Mouse (Mus musculus): ENCODE results near the gene Hoxc9.

Hoxc9 gene

DNA sequence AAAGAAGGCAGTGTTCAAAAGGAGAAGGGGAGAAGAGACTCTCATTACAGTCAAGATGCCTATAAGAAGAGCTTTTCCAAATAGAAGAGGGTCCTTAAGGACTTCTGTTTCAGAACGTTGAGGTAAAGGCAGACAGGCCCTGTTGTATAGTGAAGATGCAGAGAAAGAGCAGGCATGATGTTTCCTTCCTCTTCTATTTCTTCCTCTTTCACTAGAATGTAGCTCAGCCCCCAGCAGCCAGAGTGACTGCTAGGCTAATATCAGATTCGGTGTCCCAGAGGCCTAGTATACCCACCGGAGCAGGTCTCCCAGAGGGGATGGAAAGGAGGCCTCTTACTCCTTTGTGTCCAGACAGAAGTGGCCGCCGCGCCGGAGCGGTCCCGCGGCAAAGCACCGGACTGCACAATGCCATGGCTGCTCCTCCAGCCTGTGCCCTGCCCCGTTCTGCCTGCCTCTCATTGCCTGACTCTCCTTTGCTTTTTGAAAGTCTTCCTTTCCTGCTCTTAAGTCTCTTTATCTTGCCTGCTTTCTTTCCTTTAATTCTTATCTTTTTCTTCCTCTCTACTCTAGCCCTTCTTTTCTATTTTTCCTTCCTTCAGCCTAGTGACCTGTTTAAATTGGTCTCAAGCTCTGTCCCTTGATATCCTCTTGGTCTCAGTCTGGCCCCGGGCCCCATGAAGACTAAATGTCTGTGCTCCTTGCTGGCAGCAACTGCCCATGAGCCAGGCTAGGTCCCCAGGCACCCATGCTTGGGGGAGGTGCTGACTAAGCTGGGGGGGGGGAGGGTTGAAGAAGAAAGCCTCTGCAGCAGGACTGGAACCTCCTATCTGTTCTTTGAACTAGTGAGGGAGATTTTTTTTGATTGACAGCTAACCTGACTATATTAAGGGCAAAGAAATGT lies 2.6 kb downstream of the Hoxc9 start:
- no peak for DNase-seq

DNA sequence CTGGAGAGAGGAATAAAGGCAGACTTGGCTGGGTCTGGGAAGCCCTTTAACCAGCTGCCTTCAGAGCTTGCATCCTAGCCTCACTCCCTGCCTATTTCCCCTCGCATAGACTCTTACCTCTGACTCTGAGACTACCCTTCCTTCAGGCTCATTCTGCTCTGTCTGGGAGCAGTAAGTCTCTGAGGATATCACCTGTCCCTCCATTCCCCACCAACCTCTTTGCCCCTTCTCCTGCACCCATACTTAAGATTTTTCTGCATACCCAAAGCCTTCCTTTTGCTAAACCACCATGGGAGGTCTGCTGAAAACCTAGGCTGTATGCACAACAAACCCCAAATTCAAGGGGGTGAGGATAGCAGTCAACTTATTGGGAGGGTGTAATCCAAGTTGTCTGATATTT lies 3.7 kb downstream of the Hoxc9 start:
- no peak for DNase-seq

- no peak for DNase-seq
Measured at GRCm38 (mm10) chr15:102980352-102980751, 4.1 kb downstream of the Hoxc9 start.

DNA sequence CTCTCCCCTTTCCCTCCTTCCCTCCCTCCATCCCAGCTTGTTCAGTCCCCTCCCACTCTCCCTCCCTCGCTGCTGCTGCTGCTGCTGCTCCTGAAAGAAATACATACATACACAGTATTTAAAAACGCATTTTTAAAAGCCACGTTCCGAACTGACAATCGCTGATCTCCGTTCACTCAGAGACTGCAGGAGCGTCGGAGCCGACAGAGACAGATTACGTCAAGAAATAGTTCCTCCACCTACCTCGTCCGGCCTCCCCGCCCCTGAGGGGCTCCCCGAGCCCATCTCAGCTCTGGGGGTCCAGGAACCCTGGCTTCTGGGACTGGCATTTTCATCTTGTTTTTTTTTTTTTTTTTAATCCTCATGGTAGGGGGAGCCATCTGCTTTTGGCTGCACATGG lies 4.7 kb downstream of the Hoxc9 start:
- DNase-seq, result no peak

DNA sequence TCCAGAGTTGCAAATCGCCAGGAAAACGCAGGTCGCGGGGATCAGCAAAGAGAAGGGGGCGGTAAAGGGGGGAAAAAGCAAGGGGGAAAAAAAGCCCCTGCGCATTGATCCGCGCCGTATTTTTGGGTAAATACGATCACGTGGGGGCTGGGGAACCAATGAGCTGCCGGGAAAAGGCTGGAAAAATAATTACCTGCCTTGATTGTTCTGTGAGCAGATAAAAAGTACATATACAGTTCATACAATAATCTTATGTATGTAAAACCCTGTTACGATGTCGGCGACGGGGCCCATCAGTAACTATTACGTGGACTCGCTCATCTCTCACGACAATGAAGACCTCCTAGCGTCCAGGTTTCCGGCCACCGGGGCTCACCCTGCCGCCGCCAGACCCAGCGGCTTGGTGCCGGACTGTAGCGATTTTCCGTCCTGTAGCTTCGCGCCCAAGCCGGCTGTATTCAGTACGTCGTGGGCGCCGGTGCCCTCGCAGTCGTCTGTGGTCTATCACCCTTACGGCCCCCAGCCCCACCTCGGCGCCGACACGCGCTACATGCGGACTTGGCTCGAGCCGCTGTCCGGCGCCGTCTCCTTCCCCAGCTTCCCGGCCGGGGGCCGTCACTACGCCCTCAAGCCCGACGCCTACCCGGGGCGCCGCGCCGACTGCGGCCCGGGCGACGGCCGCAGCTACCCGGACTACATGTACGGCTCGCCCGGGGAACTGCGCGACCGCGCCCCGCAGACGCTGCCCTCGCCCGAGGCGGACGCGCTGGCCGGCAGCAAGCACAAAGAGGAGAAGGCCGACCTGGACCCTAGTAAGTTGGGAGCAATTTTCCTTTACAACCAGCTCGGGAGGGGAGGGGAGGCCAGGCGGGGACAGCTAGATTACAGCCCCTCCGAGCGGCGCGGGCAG lies 5.4 kb downstream of the Hoxc9 start:
- DNase-seq, result no peak

DNA sequence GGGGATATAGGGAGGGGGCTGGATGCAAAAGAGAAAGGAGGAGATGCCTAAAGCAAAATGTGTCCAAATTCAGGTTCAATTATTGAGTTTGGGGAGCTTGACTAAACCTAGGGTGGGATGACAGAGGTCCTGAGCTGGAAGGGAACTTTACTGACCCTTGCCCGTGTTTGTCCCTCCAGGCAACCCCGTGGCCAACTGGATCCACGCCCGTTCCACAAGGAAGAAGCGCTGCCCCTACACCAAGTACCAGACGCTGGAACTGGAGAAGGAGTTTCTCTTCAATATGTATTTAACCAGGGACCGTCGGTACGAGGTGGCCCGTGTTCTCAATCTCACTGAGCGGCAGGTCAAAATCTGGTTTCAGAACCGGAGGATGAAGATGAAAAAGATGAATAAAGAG lies 7.5 kb downstream of the Hoxc9 start:
- DNase-seq, result no peak

DNA sequence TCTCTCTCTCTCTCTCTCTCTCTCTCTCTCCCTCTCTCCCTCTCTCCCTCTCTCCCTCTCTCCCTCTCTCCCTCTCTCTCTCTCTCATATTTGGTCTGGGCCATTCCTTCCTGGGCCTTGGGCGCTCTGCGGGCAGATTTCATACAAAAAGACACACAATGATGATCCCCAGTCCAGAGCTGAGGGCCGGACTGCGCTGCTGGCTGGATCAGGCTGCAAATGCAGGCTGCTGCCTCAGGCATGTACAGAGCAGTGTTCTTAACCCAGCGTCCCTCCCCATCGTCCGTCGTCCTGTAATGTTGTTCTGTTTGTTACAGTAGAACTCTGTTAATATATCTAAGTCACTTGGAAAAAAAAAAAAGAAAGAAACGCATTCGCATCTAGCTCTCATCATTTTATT lies 8.3 kb downstream of the Hoxc9 start:
- no peak for DNase-seq

GRCm38 (mm10) chr15:102984925-102985324 lies 8.7 kb downstream of the Hoxc9 start:
- DNase-seq, result no peak

- DNase-seq, result peak; percentile 97 to 99
Measured at GRCm38 (mm10) chr15:102987124-102987833, 11.0 kb downstream of the Hoxc9 start.

DNA sequence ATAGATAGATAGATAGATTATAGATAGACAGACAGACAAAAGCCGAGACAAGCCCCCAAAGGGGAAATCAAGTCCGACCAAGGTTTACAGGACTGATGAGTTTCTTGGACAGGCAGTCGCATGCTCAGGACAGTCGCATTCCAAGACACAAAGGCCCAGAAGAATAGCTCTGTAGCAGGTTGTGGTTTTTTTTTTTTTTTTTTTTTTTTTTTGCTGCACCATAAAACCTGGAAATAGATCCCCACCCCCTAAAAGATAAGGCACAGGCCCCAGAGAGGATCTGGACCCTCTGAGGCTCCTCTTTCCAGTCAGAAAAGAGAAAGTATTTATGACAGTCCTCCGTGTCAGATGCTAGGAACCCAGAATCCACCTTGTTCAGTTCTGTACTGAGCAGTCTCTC lies 11.8 kb downstream of the Hoxc9 start:
- DNase-seq, result no peak

DNA sequence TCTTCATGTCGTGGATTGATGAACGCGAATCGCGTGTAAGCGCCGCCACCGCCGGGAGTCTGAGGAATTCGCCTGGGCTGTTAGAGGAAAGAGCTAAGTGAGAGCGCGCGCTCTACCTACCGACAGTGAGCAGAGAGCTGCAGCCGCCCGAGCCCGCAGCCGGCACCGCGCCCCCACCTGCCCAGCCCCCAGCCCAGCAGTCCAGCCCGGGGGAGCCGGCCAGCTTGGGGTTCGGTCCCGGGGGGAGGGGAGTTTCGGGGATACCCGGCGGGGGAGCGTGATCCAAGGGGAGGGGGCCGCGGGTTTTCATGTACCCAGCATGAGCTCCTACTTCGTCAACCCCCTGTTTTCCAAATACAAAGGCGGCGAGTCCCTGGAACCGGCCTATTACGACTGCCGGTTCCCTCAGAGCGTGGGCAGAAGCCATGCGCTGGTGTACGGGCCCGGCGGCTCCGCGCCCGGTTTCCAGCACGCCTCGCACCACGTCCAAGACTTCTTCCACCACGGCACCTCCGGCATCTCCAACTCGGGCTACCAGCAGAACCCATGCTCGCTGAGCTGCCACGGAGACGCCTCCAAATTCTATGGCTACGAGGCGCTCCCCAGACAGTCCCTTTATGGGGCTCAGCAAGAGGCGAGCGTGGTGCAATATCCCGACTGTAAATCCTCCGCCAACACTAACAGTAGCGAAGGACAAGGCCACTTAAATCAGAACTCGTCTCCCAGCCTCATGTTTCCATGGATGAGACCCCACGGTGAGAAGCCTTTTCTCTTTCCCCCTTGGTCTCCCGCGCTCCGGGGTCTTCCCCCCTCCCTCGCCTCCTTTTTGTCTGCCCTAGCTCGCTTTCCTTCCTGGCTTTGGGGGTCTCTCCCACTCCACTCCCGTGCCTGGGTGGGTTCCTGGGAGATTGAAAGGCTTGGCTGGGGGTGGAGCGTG lies 14.5 kb downstream of the Hoxc9 start, which contains the start of gene Hoxc8:
TSS of gene Hoxc8 (plus strand) at position 147 of the 937 bp plus-strand sequence.
- no peak for DNase-seq

DNA sequence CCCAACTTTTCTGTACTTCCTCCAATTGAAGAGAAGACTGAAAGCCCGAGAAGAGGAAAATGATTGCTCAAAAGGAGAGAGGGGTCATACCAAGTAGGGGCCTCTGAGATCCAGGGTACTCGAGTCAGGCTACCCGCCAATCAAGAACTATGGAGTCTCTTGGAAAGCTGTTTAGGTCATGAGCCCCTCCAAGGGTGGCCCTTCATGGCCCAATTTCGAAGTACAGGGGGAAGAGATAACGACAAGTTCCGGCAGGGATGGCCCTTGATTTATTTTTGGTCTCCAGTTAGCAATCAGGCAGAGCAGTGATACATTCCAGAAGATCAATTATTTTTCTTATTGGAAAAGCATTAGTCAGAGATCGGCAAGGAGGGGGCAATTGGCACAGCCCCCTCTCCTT lies 15.5 kb downstream of the Hoxc9 start:
- DNase-seq, result no peak

DNA sequence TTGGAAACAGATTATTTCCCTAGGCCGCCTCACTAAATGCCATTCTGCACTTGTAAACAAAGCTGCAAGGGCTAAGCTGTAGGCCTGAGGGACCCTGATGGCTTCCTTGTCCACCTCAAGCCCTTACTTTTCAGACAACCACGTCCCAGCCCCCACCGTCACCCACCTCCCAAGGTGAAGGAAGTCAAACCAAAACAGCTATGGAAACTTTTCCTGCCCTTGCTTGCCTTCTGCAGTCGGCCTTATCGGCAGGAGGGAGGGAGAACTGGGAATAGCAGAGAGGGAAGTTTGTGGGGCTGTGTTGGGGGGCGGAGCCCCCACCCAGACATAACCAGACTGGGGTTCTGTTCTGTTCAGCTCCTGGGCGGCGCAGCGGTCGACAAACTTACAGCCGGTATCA lies 16.0 kb downstream of the Hoxc9 start:
- no peak for DNase-seq

GRCm38 (mm10) chr15:102992863-102993262 lies 16.6 kb downstream of the Hoxc9 start:
- no peak for DNase-seq

- no peak for DNase-seq
Measured at GRCm38 (mm10) chr15:102996548-102996947, 20.3 kb downstream of the Hoxc9 start.

- no peak for DNase-seq
Measured at GRCm38 (mm10) chr15:102997431-102997830, 21.2 kb downstream of the Hoxc9 start.

GRCm38 (mm10) chr15:102997939-102998355 lies 21.7 kb downstream of the Hoxc9 start, which contains the start of gene Hoxc6:
Gene Hoxc6, plus strand, starts transcription at chr15:102998257.
- no peak for DNase-seq

DNA sequence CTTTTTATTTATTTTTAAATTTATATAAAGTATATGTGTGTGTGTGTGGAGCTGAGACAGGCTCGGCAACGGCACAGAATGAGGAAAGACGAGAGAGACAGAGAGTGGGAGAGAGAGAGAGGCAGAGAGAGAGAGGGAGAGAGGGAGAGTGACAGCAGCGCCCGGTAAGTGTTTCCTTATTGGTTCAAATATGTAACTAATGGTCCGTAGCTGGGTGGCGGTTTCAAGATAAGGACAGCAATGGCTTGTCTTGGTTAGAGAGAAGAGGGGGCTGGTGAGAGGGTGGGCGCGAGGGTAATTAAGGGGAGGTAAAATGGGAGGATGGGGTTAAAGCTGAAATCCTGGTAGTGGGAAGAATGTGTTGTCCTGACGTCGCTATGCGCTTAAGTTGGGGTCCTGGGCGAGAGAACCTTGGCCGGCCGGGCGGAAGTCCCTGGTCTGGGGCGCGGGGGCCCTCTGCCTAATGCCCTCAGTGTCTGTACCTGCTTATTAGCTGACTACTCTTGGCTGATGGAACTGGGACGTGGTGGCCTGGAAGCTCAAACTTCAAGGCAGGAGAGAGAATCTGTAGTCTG lies 22.5 kb downstream of the Hoxc9 start:
- DNase-seq, result no peak

DNA sequence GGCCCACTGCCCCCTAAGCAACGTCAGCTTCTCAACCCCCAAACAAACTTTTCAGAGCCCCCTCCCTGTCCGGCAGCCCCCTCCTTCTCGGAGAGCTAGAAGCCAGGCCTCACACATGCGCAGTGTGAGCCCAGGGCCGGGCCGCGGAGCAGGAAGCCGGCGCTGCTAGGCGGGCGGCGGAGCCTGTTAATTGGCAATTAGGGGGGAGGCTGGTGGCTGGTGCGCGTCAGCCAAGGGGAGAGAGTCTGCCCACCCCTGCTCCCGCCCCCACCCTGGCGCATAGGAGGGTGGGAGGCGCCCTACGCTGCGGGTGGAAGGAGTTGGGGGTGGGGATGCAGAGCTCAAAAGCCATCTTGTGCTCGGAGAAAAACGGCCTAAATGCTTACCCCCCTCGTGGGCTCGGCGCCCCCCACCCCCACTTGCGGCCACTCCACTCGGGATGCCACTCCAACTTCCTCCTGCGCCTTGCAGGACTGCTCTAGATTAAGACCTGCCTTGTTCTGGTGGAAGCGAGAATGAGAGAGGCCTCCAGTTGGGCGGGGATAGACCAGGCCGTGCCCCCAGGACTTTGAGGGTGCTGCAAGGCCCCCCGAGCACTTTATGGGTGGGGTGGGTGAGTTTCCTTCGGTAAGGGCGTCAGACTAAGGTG lies 23.1 kb downstream of the Hoxc9 start:
- peak in 1 of 2 experiments; percentile 54 for DNase-seq

GRCm38 (mm10) chr15:102999955-103000354 lies 23.7 kb downstream of the Hoxc9 start:
- DNase-seq, result no peak

- no peak for DNase-seq
Measured at GRCm38 (mm10) chr15:103000501-103000901, 24.3 kb downstream of the Hoxc9 start.

All from cerebellum, postnatal 10 days (tissue).